ENCODE assay signal across 29 mouse cellular contexts in genomic region chr2:10167283-10167682, GRCm38 (mm10). TPM values are rescaled to one million over a fixed set of nuclear protein-coding genes. Genes with fewer than 3 reads are reported as not detected.
A peak's percentile ranks its signal among the peaks of the same experiment; 100 is the strongest.
DNase-seq lines count a peak whose midpoint lies in the region; ATAC-seq and TF ChIP-seq lines count a peak whose summit lies in the region.
"Had no signal": no experiment of that assay in that cellular context is flagged by ENCODE, and none has a peak within 500 bp of the region (broad histone marks: within the 10 kb centered on the region; RNA-seq: fewer than 3 reads in every experiment).

No protein-coding gene starts in this region.

- TF ChIP-seq POLR2A in MEL (IDR thresholded peaks at IDR 0.05; ENCODE audit: control insufficient read depth in 1 of 2, insufficient read depth in 1 of 2, low read depth in 1 of 2, low read length in 2 of 2, poor library complexity in 1 of 2), result no peak

- H3K36me3 ChIP-seq in MEL (ENCODE audit: control insufficient read depth in 1 of 2, insufficient read depth in 2 of 2, low read length in 2 of 2), result no peaks in the 10 kb centered on the region
- H3K36me3 ChIP-seq in liver, embryonic 14.5 days (replicated peaks; ENCODE audit: control insufficient read depth, insufficient read depth, low read depth), result no peaks in the 10 kb centered on the region
- H3K36me3 ChIP-seq in megakaryocyte, embryonic 14.5 days (replicated peaks; ENCODE audit: low read length), result no peaks in the 10 kb centered on the region
- H3K36me3 ChIP-seq: embryonic facial prominence, embryonic 12.5 days; forebrain, embryonic 12.5 days; heart, embryonic 12.5 days; hindbrain, embryonic 13.5 days; midbrain, embryonic 10.5 days had no signal

- H3K79me2 ChIP-seq in MEL (ENCODE audit: control insufficient read depth, insufficient read depth, low read length, poor library complexity), result no peaks in the 10 kb centered on the region

- H3K4me2 ChIP-seq in liver, embryonic 14.5 days (ENCODE audit: low read depth), result peak overlapping the region; percentile 20; the same call in 1 of the 2 replicates
- H3K4me2 ChIP-seq: embryonic facial prominence, embryonic 12.5 days; forebrain, embryonic 12.5 days; heart, embryonic 12.5 days; hindbrain, embryonic 13.5 days had no signal

- 14% methylated on average over 11 of the region's 11 CpGs for WGBS in liver, embryonic 14.5 days (ENCODE audit: insufficient replicate concordance)

- peak; percentile 44 for ATAC-seq in granulocyte monocyte progenitor cell, adult 5-6 weeks (replicated peaks; ENCODE audit: poor library complexity, severe bottlenecking)
- ATAC-seq in liver, embryonic 14.5 days (ENCODE audit: insufficient read depth), result peak; percentile 74
- ATAC-seq: activated CD4-positive, CD25-positive, alpha-beta regulatory T cell, adult 4 months; forebrain, postnatal 0 days; midbrain, embryonic 16.5 days had no signal

- intact Hi-C loops in left cerebral cortex, postnatal 4 days (cut with DNase I), result no loop called here

- no peaks in the 10 kb centered on the region for H3K27me3 ChIP-seq in MEL (ENCODE audit: control insufficient read depth in 1 of 2, insufficient read depth in 2 of 2, low read length in 2 of 2)
- no peaks in the 10 kb centered on the region for H3K27me3 ChIP-seq in liver, embryonic 14.5 days (ENCODE audit: control insufficient read depth, insufficient read depth, low read length)
- H3K27me3 ChIP-seq in megakaryocyte, embryonic 14.5 days (replicated peaks), result peaks cover 2% of the 10 kb centered on the region
- H3K27me3 ChIP-seq: embryonic facial prominence, embryonic 12.5 days; forebrain, embryonic 12.5 days; heart, embryonic 12.5 days; hindbrain, embryonic 13.5 days had no signal

- peaks cover 0 to 11% of the 10 kb centered on the region in 2 experiments; a peak in 1 of 4 replicates for H3K4me1 ChIP-seq in MEL (ENCODE audit: control insufficient read depth in 1 of 2, insufficient read depth in 2 of 2, low read length in 2 of 2)
- peaks cover 0 to 10% of the 10 kb centered on the region in 2 experiments; a peak in 3 of 4 replicates for H3K4me1 ChIP-seq in liver, embryonic 14.5 days (replicated peaks; ENCODE audit: control insufficient read depth in 2 of 2, insufficient read depth in 2 of 2, low read length in 1 of 2)
- peaks cover 31% of the 10 kb centered on the region for H3K4me1 ChIP-seq in megakaryocyte, embryonic 14.5 days
- H3K4me1 ChIP-seq: forebrain, embryonic 12.5 days; heart, embryonic 12.5 days; midbrain, embryonic 10.5 days had no signal

- TF ChIP-seq EP300 in MEL (IDR thresholded peaks at IDR 0.05; ENCODE audit: low read depth in 1 of 2, low read length in 2 of 2), result no peak
- TF ChIP-seq EP300 in liver, embryonic 14.5 days (IDR thresholded peaks at IDR 0.05; ENCODE audit: low read depth), result no peak

- H3K9ac ChIP-seq in MEL (ENCODE audit: control insufficient read depth, low read depth, low read length, poor library complexity, severe bottlenecking), result no peak overlapping the region
- no peak overlapping the region for H3K9ac ChIP-seq in liver, embryonic 14.5 days (replicated peaks)
- H3K9ac ChIP-seq: embryonic facial prominence, embryonic 12.5 days; forebrain, embryonic 12.5 days; forebrain, postnatal 0 days; heart, embryonic 12.5 days; hindbrain, embryonic 13.5 days had no signal

- no peak overlapping the region for H3K27ac ChIP-seq in MEL (ENCODE audit: control insufficient read depth, low read depth, low read length)
- no peak overlapping the region for H3K27ac ChIP-seq in liver, embryonic 14.5 days
- H3K27ac ChIP-seq: embryonic facial prominence, embryonic 12.5 days; forebrain, embryonic 12.5 days; heart, adult 2 months; hindbrain, embryonic 13.5 days; kidney, postnatal 0 days; midbrain, embryonic 10.5 days had no signal

- DNase-seq in MEL (ENCODE audit: low read depth, low spot score), result peak; percentile 16
- no peak for DNase-seq in liver, embryonic 14.5 days (ENCODE audit: low read depth in 3 of 3, low spot score in 3 of 3)
- no peak for DNase-seq in left cerebral cortex, postnatal 4 days
- no peak for DNase-seq in urinary bladder, adult 2 months (ENCODE audit: low spot score)
- no peak for DNase-seq in layer of hippocampus, adult 9-10 months (ENCODE audit: low spot score)
- DNase-seq: adrenal gland, postnatal 10 days; B cell, adult 2 months; cerebellum, adult 8-10 months; cerebellum, postnatal 25 days; forebrain, postnatal 0 days; gastrocnemius, postnatal 36 days; heart, postnatal 4 days; kidney, adult 8-10 months; lung, postnatal 36 days; right cerebral cortex, postnatal 25 days; thymus, postnatal 25 days had no signal

- H3K9me3 ChIP-seq in MEL (replicated peaks; ENCODE audit: insufficient read depth, low read length), result no peaks in the 10 kb centered on the region
- no peaks in the 10 kb centered on the region for H3K9me3 ChIP-seq in liver, embryonic 14.5 days (ENCODE audit: control insufficient read depth, low read length)
- no peaks in the 10 kb centered on the region for H3K9me3 ChIP-seq in megakaryocyte, embryonic 14.5 days
- H3K9me3 ChIP-seq: embryonic facial prominence, embryonic 12.5 days; forebrain, embryonic 12.5 days; heart, embryonic 12.5 days; hindbrain, embryonic 13.5 days; midbrain, embryonic 10.5 days had no signal

- TF ChIP-seq RAD21 in MEL (IDR thresholded peaks at IDR 0.05; ENCODE audit: low read depth, low read length), result no peak

- no peak for TF ChIP-seq CTCF in MEL (IDR thresholded peaks at IDR 0.05 in 2 of 3, conservative IDR thresholded peaks at IDR 0.05 in 1 of 3; ENCODE audit: control insufficient read depth in 1 of 3, insufficient read depth in 1 of 3, low read depth in 2 of 3, low read length in 3 of 3, poor library complexity in 1 of 3, severe bottlenecking in 1 of 3)
- no peak for TF ChIP-seq CTCF in liver, embryonic 14.5 days (IDR thresholded peaks at IDR 0.05; ENCODE audit: low read depth)

- no peak overlapping the region; a peak in 1 of 4 replicates for H3K4me3 ChIP-seq in MEL (ENCODE audit: control insufficient read depth in 1 of 2, insufficient read depth in 1 of 2, low read depth in 2 of 2, low read length in 2 of 2)
- H3K4me3 ChIP-seq in liver, embryonic 14.5 days (ENCODE audit: insufficient read depth in 1 of 2, low read depth in 2 of 2, low read length in 2 of 2), result no peak overlapping the region
- peak overlapping the region; percentile 89 for H3K4me3 ChIP-seq in megakaryocyte, embryonic 14.5 days (replicated peaks)
- H3K4me3 ChIP-seq: embryonic facial prominence, embryonic 12.5 days; erythroblast, embryonic 14.5 days; forebrain, embryonic 12.5 days; heart, adult 2 months; heart, embryonic 12.5 days; hindbrain, embryonic 13.5 days; midbrain, embryonic 10.5 days had no signal

TF ChIP-seq in MEL, 35 proteins besides CTCF, POLR2A, EP300 and RAD21:
- TF ChIP-seq TAL1 (IDR thresholded peaks at IDR 0.05; ENCODE audit: low read length) (peak; percentile 69), CHD2 (IDR thresholded peaks at IDR 0.05; ENCODE audit: low read length) (no peak)
TF ChIP-seq in MEL: peak in this region for 1.

RNA-seq across cellular contexts. Expression of gene Itih5, which starts 13.9 kb away (rescaled TPM):
- not detected in 2 replicates for total RNA-seq in MEL (2012; rRNA removed)
- polyA plus RNA-seq in MEL (2012; ENCODE audit: insufficient read depth in 1 of 2, insufficient read length in 2 of 2, low read depth in 1 of 2, low replicate concordance in 2 of 2, missing spikeins in 1 of 2), result not detected
- 3.6 and 5.8 TPM in 2 replicates for total RNA-seq in granulocyte monocyte progenitor cell, adult 5-6 weeks (2014; fragmentation: Nextera tagmentation)
- 4.7 and 6.2 TPM in 2 replicates for total RNA-seq in granulocyte monocyte progenitor cell, adult 5-6 weeks (2017)
- polyA plus RNA-seq in liver, embryonic 14.5 days (2012; rRNA removed), result 1.4 and 2.0 TPM in 2 replicates
- 2.5 and 2.8 TPM in 2 replicates for polyA plus RNA-seq in liver, embryonic 14.5 days (2014; fragmentation: Nextera tagmentation; extraction: Ambion mirVana)
- polyA plus RNA-seq in megakaryocyte, embryonic 14.5 days (2012; ENCODE audit: insufficient read depth, low replicate concordance), result 0.18 and 0.61 TPM in 2 replicates
- total RNA-seq in left cerebral cortex, postnatal 4 days (2021), result 1 to 10 TPM; 7.8 TPM
- polyA plus RNA-seq in urinary bladder, adult 2 months (2012; rRNA removed), result 96.2 and 115 TPM in 2 replicates
- polyA plus RNA-seq: erythroblast, embryonic 14.5 days had no signal

RNA-seq across cellular contexts. Expression of gene Itih2, which starts 36.1 kb away (rescaled TPM):
- total RNA-seq in MEL (2012; rRNA removed), result not detected in 2 replicates
- polyA plus RNA-seq in MEL (2012; ENCODE audit: insufficient read depth in 1 of 2, insufficient read length in 2 of 2, low read depth in 1 of 2, low replicate concordance in 2 of 2, missing spikeins in 1 of 2), result not detected
- total RNA-seq in granulocyte monocyte progenitor cell, adult 5-6 weeks (2014; fragmentation: Nextera tagmentation), result not detected in 2 replicates
- total RNA-seq in granulocyte monocyte progenitor cell, adult 5-6 weeks (2017), result not detected in 2 replicates
- 236 and 321 TPM in 2 replicates for polyA plus RNA-seq in liver, embryonic 14.5 days (2012; rRNA removed)
- 260 and 296 TPM in 2 replicates for polyA plus RNA-seq in liver, embryonic 14.5 days (2014; fragmentation: Nextera tagmentation; extraction: Ambion mirVana)
- polyA plus RNA-seq in megakaryocyte, embryonic 14.5 days (2012; ENCODE audit: insufficient read depth, low replicate concordance), result not detected in 2 replicates
- 1 to 10 TPM; 3.2 TPM for total RNA-seq in left cerebral cortex, postnatal 4 days (2021)
- polyA plus RNA-seq in urinary bladder, adult 2 months (2012; rRNA removed), result 3.4 and 4.2 TPM in 2 replicates
- total RNA-seq: neutrophil, adult 5-6 weeks had no signal
- polyA plus RNA-seq: activated CD4-positive, CD25-positive, alpha-beta regulatory T cell, adult 4 months had no signal

Comparison
In these comparisons a context has a peak if more than half of its experiments do, and no peak if none do; other contexts are left out.
1. RNA of gene Itih5, which starts 13.9 kb away (polyA plus RNA-seq): 96.2 to 115 TPM in urinary bladder, adult 2 months; 1.4 to 2.8 TPM in liver, embryonic 14.5 days, 0.18 to 0.61 TPM in megakaryocyte, embryonic 14.5 days and not detected in MEL; every median in the first group is over 10 times any median in the second.
2. RNA of gene Itih2, which starts 36.1 kb away (polyA plus RNA-seq): 236 to 321 TPM in liver, embryonic 14.5 days; 3.4 to 4.2 TPM in urinary bladder, adult 2 months, not detected in MEL and not detected in megakaryocyte, embryonic 14.5 days; every median in the first group is over 10 times any median in the second.